Mouse (Mus musculus) stomach, postnatal 0 days (tissue): Measurements from ENCODE around the gene Fam163a. TPM values are rescaled to one million over a fixed set of nuclear protein-coding genes. Genes with fewer than 3 reads are reported as not detected.

Experiments used
- ATAC-seq: fragments of 200-750 bp; cut with Nextera tagmentation; 2 replicates; pipeline ENCODE4 v1.8.0; 2017; ENCODE audit not compliant: low FRiP score, low TSS enrichment
- DNase-seq: peaks from one replicate; pipeline ENCODE4 v3.0.0-alpha.2; 2016; ENCODE audit warnings: low spot score
- H3K27ac ChIP-seq: fragments of 300-500 bp; sonication (generic); replicated peaks from 2 replicates; pipeline ENCODE4 v1.5.1; 2014; ENCODE audit warnings: mild to moderate bottlenecking, control low read depth
- H3K27me3 ChIP-seq: fragments of 300-500 bp; sonication (generic); 2 replicates; pipeline ENCODE4 v1.6.1; 2014; ENCODE audit warnings: low read length; ENCODE audit not compliant: control insufficient read depth, insufficient read depth
- H3K36me3 ChIP-seq: fragments of 300-500 bp; sonication (generic); 2 replicates; pipeline ENCODE4 v1.6.1; 2014; ENCODE audit warnings: low read length, mixed read lengths; ENCODE audit not compliant: control insufficient read depth, insufficient read depth
- H3K4me1 ChIP-seq: fragments of 300-500 bp; sonication (generic); replicated peaks from 2 replicates; pipeline ENCODE4 v1.6.1; 2014; ENCODE audit warnings: antibody characterized with exemption; ENCODE audit not compliant: control insufficient read depth, insufficient read depth
- H3K4me2 ChIP-seq: fragments of 300-500 bp; sonication (generic); replicated peaks from 2 replicates; pipeline ENCODE4 v1.6.1; 2014; ENCODE audit warnings: low read depth, mild to moderate bottlenecking, control low read depth, moderate library complexity
- H3K4me3 ChIP-seq: fragments of 300-500 bp; sonication (generic); 2 replicates; pipeline ENCODE4 v1.5.1; 2014; ENCODE audit warnings: low read depth, low read length, control low read depth
- H3K9ac ChIP-seq: fragments of 300-500 bp; sonication (generic); 2 replicates; pipeline ENCODE4 v1.6.1; 2014; ENCODE audit warnings: mild to moderate bottlenecking, low read length, control low read depth, mixed read lengths
- H3K9me3 ChIP-seq: fragments of 300-500 bp; sonication (generic); 2 replicates; pipeline ENCODE4 v1.6.1; 2016; ENCODE audit warnings: low read length; ENCODE audit not compliant: control insufficient read depth
- CTCF ChIP-seq: IDR thresholded peaks from 2 replicates; pipeline ENCODE4 v1.5.1; 2016; ENCODE audit warnings: antibody characterized with exemption, low read depth, mild to moderate bottlenecking, moderate library complexity
- EP300 ChIP-seq: optimal IDR thresholded peaks from 2 replicates; pipeline ENCODE3; 2016; ENCODE audit warnings: antibody characterized with exemption
- WGBS: fragments of 180-500 bp; shearing (Covaris S2); extraction: QIAGEN DNeasy Blood & Tissue Kit; methylation state at CpG from one replicate; pipeline ENCODE4 v1.1.7; 2014; 5-methylcytosine and 5-hydroxymethylcytosine counted together
- polyA plus RNA-seq: library from polyadenylated mRNA; unstranded; fragments of >200 nt; fragmentation: Nextera tagmentation; extraction: Ambion mirVana; gene quantifications from 2 replicates; pipeline ENCODE4 v1.2.1, GENCODE M21; 2015

Gene Fam163a
- polyA plus RNA-seq, 1 experiment from 2014 or later = 1.2 TPM

DNA sequence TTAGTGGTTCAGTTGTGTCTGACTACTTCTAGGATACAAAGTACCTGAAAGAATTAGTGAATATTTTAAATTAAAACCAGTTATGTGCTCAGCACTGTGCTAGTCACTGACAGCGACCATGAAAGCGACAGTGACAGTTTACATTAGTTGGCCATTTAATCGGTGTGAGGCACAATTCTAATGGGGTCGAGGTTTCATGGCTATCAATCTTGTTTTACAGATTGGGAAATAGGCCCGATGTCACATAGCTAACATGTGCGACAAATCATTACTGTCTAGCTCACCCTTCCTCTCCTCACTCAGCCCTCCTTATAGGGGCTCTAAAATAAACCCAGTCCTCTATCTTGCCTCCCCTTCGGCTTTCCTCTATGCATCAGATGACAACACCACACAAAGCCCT, 11.5 kb downstream of the Fam163a start:
- Histone ChIP-seq H3K4me2 (no peak overlapping the region), H3K9me3 (no peaks in the 10 kb centered on the region), H3K4me3 (no peak overlapping the region), H3K36me3 (no peaks in the 10 kb centered on the region), H3K4me1 (no peaks in the 10 kb centered on the region), H3K9ac (no peak overlapping the region), H3K27ac (no peak overlapping the region), H3K27me3 (no peaks in the 10 kb centered on the region)
- TF ChIP-seq EP300 (no peak), CTCF (no peak)
- 47% methylated on average over 7 of the region's 7 CpGs for WGBS
- no peak for ATAC-seq
- no peak for DNase-seq

DNA sequence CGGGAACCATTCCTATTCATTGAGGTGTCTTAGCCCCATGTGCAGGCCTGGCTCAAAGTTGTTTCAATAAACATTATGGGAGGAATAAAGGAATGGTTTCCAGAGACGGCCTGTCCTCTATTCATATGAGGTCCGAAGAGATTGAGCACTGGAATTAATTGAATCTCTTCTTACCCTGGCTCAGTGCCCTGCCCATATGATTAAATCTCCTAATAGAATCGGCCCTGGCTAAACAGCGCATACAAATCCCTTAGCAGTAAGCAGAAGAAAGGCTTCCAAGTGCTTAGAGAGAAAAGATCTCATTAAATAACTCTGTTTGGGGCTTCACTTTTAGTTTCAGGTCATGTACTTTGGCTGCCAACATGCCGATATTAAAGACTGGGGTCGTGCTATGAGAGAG, 12.0 kb downstream of the Fam163a start:
- TF ChIP-seq CTCF = no peak
- no peak for TF ChIP-seq EP300
- Histone ChIP-seq H3K4me3 (no peak overlapping the region), H3K4me2 (no peak overlapping the region), H3K9me3 (no peaks in the 10 kb centered on the region), H3K36me3 (no peaks in the 10 kb centered on the region), H3K27me3 (no peaks in the 10 kb centered on the region), H3K27ac (no peak overlapping the region), H3K4me1 (no peaks in the 10 kb centered on the region), H3K9ac (no peak overlapping the region)
- ATAC-seq = no peak
- 52% methylated on average over 7 of the region's 7 CpGs for WGBS
- no peak for DNase-seq

DNA sequence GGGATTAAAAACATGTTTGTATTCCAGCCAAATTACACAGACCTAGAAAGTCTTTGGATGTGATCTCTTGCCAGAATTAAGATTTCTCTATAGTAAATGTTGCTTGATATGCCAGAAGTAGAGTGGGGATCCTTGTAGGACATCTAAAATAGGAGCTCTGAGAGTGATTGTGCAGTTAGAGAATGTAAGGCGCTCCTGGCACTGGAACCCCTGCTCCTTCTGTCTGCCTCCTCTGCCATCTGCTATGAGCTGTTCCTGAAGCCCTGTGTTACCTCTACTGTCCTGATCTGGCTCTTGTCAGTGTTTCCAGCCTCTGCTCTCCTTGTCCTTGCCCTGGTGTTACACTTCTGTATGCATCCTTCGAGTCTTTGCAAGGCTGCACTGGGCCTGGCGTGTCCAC, 18.2 kb downstream of the Fam163a start:
- H3K9ac ChIP-seq = no peak overlapping the region
- H3K4me3 ChIP-seq = no peak overlapping the region
- H3K9me3 ChIP-seq = no peaks in the 10 kb centered on the region
- no peak for TF ChIP-seq CTCF
- TF ChIP-seq EP300 = no peak
- ATAC-seq (no peak), DNase-seq (no peak)
- H3K4me2 ChIP-seq = no peak overlapping the region
- no peak overlapping the region for H3K27ac ChIP-seq
- no peaks in the 10 kb centered on the region for H3K4me1 ChIP-seq
- no peaks in the 10 kb centered on the region for H3K27me3 ChIP-seq
- H3K36me3 ChIP-seq = no peaks in the 10 kb centered on the region
- WGBS = 89% methylated on average over 3 of the region's 3 CpGs

DNA sequence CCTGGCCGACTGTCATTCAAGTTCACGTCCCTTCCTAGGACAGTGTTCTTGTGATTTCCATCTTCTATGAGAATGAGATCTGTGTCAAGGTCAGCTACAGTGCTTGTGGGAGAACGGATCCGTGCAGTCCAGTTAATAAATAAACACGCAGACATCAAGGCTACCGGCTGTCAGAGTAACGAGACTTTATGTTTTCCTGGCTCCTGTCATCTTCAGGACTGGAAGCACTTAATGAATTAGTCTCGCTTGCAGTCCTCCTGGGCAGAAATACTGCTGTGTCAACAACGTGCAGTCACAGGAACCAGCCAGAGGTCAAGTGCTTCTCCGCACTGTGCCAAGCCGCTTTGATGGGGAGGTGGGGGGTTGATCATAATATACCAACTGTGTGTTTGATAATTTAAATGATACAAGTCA, 20.7 kb downstream of the Fam163a start:
- 11% methylated on average over 11 of the region's 11 CpGs for WGBS
- Histone ChIP-seq H3K4me1 (no peaks in the 10 kb centered on the region; the same call in 1 of the 2 replicates), H3K4me3 (no peak overlapping the region), H3K36me3 (no peaks in the 10 kb centered on the region), H3K4me2 (no peak overlapping the region), H3K27ac (no peak overlapping the region), H3K27me3 (no peaks in the 10 kb centered on the region), H3K9ac (no peak overlapping the region), H3K9me3 (no peaks in the 10 kb centered on the region)
- DNase-seq (no peak), ATAC-seq (no peak)
- TF ChIP-seq CTCF (no peak), EP300 (no peak)

DNA sequence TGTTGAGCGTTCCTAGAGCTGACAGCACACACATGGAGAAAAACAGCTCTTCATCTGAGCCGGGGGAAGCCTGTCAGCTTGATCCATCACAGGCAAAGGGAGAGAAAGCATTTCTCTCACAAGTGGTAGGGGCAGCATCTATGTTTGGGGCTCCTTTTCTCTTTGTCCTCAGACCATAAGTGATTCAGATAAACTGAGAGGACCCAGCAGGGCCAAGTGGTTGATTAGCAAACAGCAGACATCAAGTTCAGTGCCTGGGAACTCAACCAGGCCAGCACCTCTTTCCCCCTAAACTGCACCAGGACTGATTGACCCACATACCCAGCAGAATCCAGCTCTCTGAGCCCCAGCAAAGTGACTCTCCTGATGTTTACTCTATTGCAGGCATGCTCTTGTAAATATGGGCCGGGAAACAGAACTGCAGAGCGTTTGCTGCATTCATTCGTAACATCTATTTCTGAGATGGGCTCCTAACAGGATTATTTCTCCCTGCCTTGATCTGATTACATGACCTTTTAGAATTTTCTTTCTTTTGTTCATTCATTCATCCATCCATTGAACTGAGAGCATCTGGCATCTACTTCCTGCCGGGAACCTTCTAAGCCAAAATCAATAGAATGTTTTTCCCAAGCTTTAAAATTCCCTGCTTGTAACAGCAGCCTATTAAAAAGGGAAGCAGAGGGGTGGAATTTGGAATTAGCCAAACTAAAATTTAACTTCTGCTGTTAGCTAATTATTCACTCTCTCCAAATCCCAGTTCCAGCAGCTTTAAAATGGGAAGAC, 21.5 kb downstream of the Fam163a start:
- H3K4me3 ChIP-seq = no peak overlapping the region

DNA sequence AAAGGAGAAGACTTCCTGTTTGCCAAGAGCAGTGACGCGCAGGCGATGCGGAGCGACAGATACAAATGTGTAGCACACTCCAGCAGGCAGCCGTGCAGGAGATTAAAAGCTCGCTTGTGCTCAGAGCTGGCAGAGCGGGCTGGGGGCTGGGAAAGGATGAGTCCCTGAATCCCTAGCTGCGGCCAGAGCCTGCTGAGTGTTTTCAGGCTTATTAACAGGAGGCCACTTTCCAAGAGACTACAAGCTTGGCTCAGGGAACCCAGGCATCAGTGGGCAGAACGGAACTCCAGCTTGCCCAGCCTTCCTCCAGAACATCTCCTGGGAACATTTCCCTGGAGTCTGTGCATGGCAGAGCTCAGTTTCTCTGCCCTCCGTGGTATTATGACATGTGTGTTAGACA, 25.0 kb downstream of the Fam163a start:
- Histone ChIP-seq H3K4me2 (no peak overlapping the region), H3K9me3 (no peaks in the 10 kb centered on the region), H3K27ac (no peak overlapping the region), H3K4me3 (no peak overlapping the region), H3K27me3 (no peaks in the 10 kb centered on the region), H3K4me1 (no peaks in the 10 kb centered on the region; the same call in 1 of the 2 replicates), H3K9ac (no peak overlapping the region), H3K36me3 (no peaks in the 10 kb centered on the region)
- TF ChIP-seq EP300 = no peak
- no peak for TF ChIP-seq CTCF
- 27% methylated on average over 11 of the region's 11 CpGs for WGBS
- DNase-seq = peak; percentile 18
- peak; percentile 45; the same call in 1 of the 2 replicates for ATAC-seq

More for the DNA sequence above, 21.5 kb downstream of the Fam163a start:
- no peak overlapping the region for H3K27ac ChIP-seq
- ATAC-seq = no peak
- H3K9ac ChIP-seq = no peak overlapping the region
- H3K4me2 ChIP-seq = no peak overlapping the region
- H3K36me3 ChIP-seq = no peaks in the 10 kb centered on the region
- H3K27me3 ChIP-seq = no peaks in the 10 kb centered on the region
- H3K4me1 ChIP-seq = no peaks in the 10 kb centered on the region; the same call in 1 of the 2 replicates
- 22% methylated on average over 6 of the region's 6 CpGs for WGBS
- TF ChIP-seq CTCF = no peak
- TF ChIP-seq EP300 = no peak
- H3K9me3 ChIP-seq = no peaks in the 10 kb centered on the region
- DNase-seq = no peak
